Mouse (Mus musculus) spleen, adult 18-20 months (tissue): ENCODE measurements around the gene Gm20696.

ENCODE experiments used
- DNase-seq, 2 experiments: peaks; one replicate each; pipeline ENCODE4 v3.0.0; 2022; ENCODE audit warnings: mixed read lengths in 2 of 2

Gm20696 gene

GRCm38 (mm10) chr6:99620471-99620870, 46.1 kb downstream of the Gm20696 start:
- DNase-seq = no peak

- no peak for DNase-seq
These were observed 46.6 kb downstream of the Gm20696 start for GRCm38 (mm10) chr6:99619964-99620363.

GRCm38 (mm10) chr6:99619466-99619865, 47.1 kb downstream of the Gm20696 start:
- DNase-seq = no peak

- no peak for DNase-seq
These were observed 48.7 kb downstream of the Gm20696 start for GRCm38 (mm10) chr6:99617867-99618266.

GRCm38 (mm10) chr6:99617415-99617814, 49.2 kb downstream of the Gm20696 start:
- no peak for DNase-seq

- no peak for DNase-seq
These were observed 51.3 kb downstream of the Gm20696 start for GRCm38 (mm10) chr6:99615272-99615751.

GRCm38 (mm10) chr6:99614566-99615271, 51.9 kb downstream of the Gm20696 start:
- no peak for DNase-seq

GRCm38 (mm10) chr6:99611866-99612265, 54.7 kb downstream of the Gm20696 start:
- no peak for DNase-seq

- peak in 1 of 2 experiments; percentile 10 for DNase-seq
These were observed 55.9 kb downstream of the Gm20696 start for GRCm38 (mm10) chr6:99610454-99611427.

GRCm38 (mm10) chr6:99606079-99606478, 60.5 kb downstream of the Gm20696 start:
- DNase-seq = no peak

- DNase-seq = no peak
These were observed 61.8 kb downstream of the Gm20696 start for GRCm38 (mm10) chr6:99604758-99605157.

- no peak for DNase-seq
These were observed 64.2 kb downstream of the Gm20696 start for GRCm38 (mm10) chr6:99602434-99602833.

- DNase-seq = no peak
These were observed 65.7 kb downstream of the Gm20696 start for GRCm38 (mm10) chr6:99600886-99601285.

GRCm38 (mm10) chr6:99600168-99600793, 66.3 kb downstream of the Gm20696 start:
- DNase-seq = peak in 1 of 2 experiments; percentile 25

- no peak for DNase-seq
These were observed 66.9 kb downstream of the Gm20696 start for GRCm38 (mm10) chr6:99599651-99600050.

- DNase-seq = no peak
These were observed 67.4 kb downstream of the Gm20696 start for GRCm38 (mm10) chr6:99599229-99599628.

- no peak for DNase-seq
These were observed 89.6 kb downstream of the Gm20696 start for GRCm38 (mm10) chr6:99577040-99577439.

GRCm38 (mm10) chr6:99575633-99576032, 91.0 kb downstream of the Gm20696 start:
- DNase-seq = no peak

GRCm38 (mm10) chr6:99573343-99573742, 93.3 kb downstream of the Gm20696 start:
- no peak for DNase-seq

GRCm38 (mm10) chr6:99572071-99572470, 94.5 kb downstream of the Gm20696 start:
- DNase-seq = no peak

GRCm38 (mm10) chr6:99566921-99567320, 99.7 kb downstream of the Gm20696 start:
- no peak for DNase-seq

GRCm38 (mm10) chr6:99564766-99565165, 101.8 kb downstream of the Gm20696 start:
- DNase-seq = no peak

- DNase-seq = no peak
These were observed 109.6 kb downstream of the Gm20696 start for GRCm38 (mm10) chr6:99556950-99557349.
